Mouse (Mus musculus) splenic B cell, adult 2 months (primary cell): ENCODE data around the gene Itpr2.
"Not testable (repeated sequence)": the region's sequence is repeated elsewhere in the genome, so short reads cannot be mapped to it uniquely, and the experiment has no call there.

Source experiments
- DNase-seq: peaks from one replicate; pipeline ENCODE4 v3.0.0-alpha.2; 2011; ENCODE audit warnings: low read depth, low spot score
- H3K27me3 ChIP-seq: 2 replicates; pipeline ENCODE4 v1.6.1; 2012; ENCODE audit warnings: mild to moderate bottlenecking, low read length, moderate library complexity, mixed read lengths; ENCODE audit not compliant: control insufficient read depth, poor library complexity, insufficient read depth, severe bottlenecking
- H3K36me3 ChIP-seq: 2 replicates; pipeline ENCODE4 v1.6.1; 2012; ENCODE audit warnings: mild to moderate bottlenecking, low read length, moderate library complexity, mixed read lengths; ENCODE audit not compliant: control insufficient read depth, poor library complexity, insufficient read depth, severe bottlenecking

Gene Itpr2

GRCm38 (mm10) chr6:146469936-146470335 lies 32.1 kb downstream of the Itpr2 start:
- DNase-seq, result no peak
- Histone ChIP-seq H3K27me3 (no peaks in the 10 kb centered on the region), H3K36me3 (peaks cover 18% of the 10 kb centered on the region)

- Histone ChIP-seq H3K27me3 (no peaks in the 10 kb centered on the region), H3K36me3 (peaks cover 14% of the 10 kb centered on the region)
- no peak for DNase-seq
These were observed 33.7 kb downstream of the Itpr2 start for GRCm38 (mm10) chr6:146468361-146468760.

- H3K36me3 ChIP-seq, DNase-seq, H3K27me3 ChIP-seq: not testable (repeated sequence)
These were observed 37.4 kb downstream of the Itpr2 start for GRCm38 (mm10) chr6:146464645-146465042.

- Histone ChIP-seq H3K36me3 (peaks cover 7% of the 10 kb centered on the region), H3K27me3 (no peaks in the 10 kb centered on the region)
- DNase-seq, result no peak
These were observed 37.9 kb downstream of the Itpr2 start for GRCm38 (mm10) chr6:146464014-146464644.

GRCm38 (mm10) chr6:146460936-146461335 lies 41.1 kb downstream of the Itpr2 start:
- DNase-seq, result no peak
- no peaks in the 10 kb centered on the region for H3K27me3 ChIP-seq
- H3K36me3 ChIP-seq, result no peaks in the 10 kb centered on the region

- DNase-seq, result no peak
- Histone ChIP-seq H3K27me3 (no peaks in the 10 kb centered on the region), H3K36me3 (no peaks in the 10 kb centered on the region)
These were observed 43.6 kb downstream of the Itpr2 start for GRCm38 (mm10) chr6:146458436-146458835.

- Histone ChIP-seq H3K36me3 (no peaks in the 10 kb centered on the region), H3K27me3 (no peaks in the 10 kb centered on the region)
- no peak for DNase-seq
These were observed 45.3 kb downstream of the Itpr2 start for GRCm38 (mm10) chr6:146456741-146457140.

GRCm38 (mm10) chr6:146454520-146455511 lies 47.2 kb downstream of the Itpr2 start:
- no peaks in the 10 kb centered on the region for H3K36me3 ChIP-seq
- no peak for DNase-seq
- H3K27me3 ChIP-seq, result no peaks in the 10 kb centered on the region

GRCm38 (mm10) chr6:146452474-146452873 lies 49.5 kb downstream of the Itpr2 start:
- no peaks in the 10 kb centered on the region for H3K36me3 ChIP-seq
- DNase-seq, result peak; percentile 42
- no peaks in the 10 kb centered on the region for H3K27me3 ChIP-seq

GRCm38 (mm10) chr6:146446032-146446704 lies 55.9 kb downstream of the Itpr2 start:
- DNase-seq, result no peak
- H3K36me3 ChIP-seq, result no peaks in the 10 kb centered on the region
- no peaks in the 10 kb centered on the region for H3K27me3 ChIP-seq

- Histone ChIP-seq H3K27me3 (no peaks in the 10 kb centered on the region), H3K36me3 (no peaks in the 10 kb centered on the region; the same call in none of the 2 replicates)
- no peak for DNase-seq
These were observed 62.2 kb downstream of the Itpr2 start for GRCm38 (mm10) chr6:146439826-146440225.

GRCm38 (mm10) chr6:146439071-146439818 lies 62.8 kb downstream of the Itpr2 start:
- no peak for DNase-seq
- H3K27me3 ChIP-seq, result no peaks in the 10 kb centered on the region
- no peaks in the 10 kb centered on the region; the same call in none of the 2 replicates for H3K36me3 ChIP-seq

GRCm38 (mm10) chr6:146438057-146438456 lies 64.0 kb downstream of the Itpr2 start:
- H3K27me3 ChIP-seq, result no peaks in the 10 kb centered on the region
- H3K36me3 ChIP-seq, result no peaks in the 10 kb centered on the region; the same call in none of the 2 replicates
- peak; percentile 42 for DNase-seq

GRCm38 (mm10) chr6:146436916-146437496 lies 65.0 kb downstream of the Itpr2 start:
- no peak for DNase-seq
- Histone ChIP-seq H3K36me3 (no peaks in the 10 kb centered on the region; the same call in none of the 2 replicates), H3K27me3 (no peaks in the 10 kb centered on the region)
